Comparison of ENCODE assay signal across 9 mouse cellular contexts in genomic region chr2:154646634-154647033, GRCm38 (mm10). TPM values are rescaled to one million over a fixed set of nuclear protein-coding genes. Genes with fewer than 3 reads are reported as not detected.
DNase-seq lines count a peak whose midpoint lies in the region; ATAC-seq and TF ChIP-seq lines count a peak whose summit lies in the region.
"Had no signal": no experiment of that assay in that cellular context is flagged by ENCODE, and none has a peak within 500 bp of the region (broad histone marks: within the 10 kb centered on the region; RNA-seq: fewer than 3 reads in every experiment).

No protein-coding gene starts in this region.

- 84% methylated on average over 5 of the region's 5 CpGs for WGBS in limb, embryonic 10.5 days

- 0 out of 2 replicates have a peak, but pooled peaks cover 5% of the 10 kb centered on the region for H3K4me1 ChIP-seq in limb, embryonic 10.5 days

- no peak for DNase-seq in cerebellum, adult 9-11 months
- peak in 1 of 2 experiments; percentile 42 for DNase-seq in layer of hippocampus, adult 2 months (ENCODE audit: low spot score in 2 of 2)
- no peak for DNase-seq in layer of hippocampus, adult 9-11 months
- DNase-seq in MN1 (ENCODE audit: low spot score) = peak; percentile 43
- DNase-seq in kidney, postnatal 4 days = peak; percentile 44 to 54
- DNase-seq in limb, embryonic 10.5 days (ENCODE audit: low spot score) = no peak
- no peak for DNase-seq in left cerebral cortex, postnatal 10 days (ENCODE audit: extremely low spot score in 1 of 2, low spot score in 2 of 2)

- H3K4me3 ChIP-seq in layer of hippocampus, adult 2 months = no peak overlapping the region
- H3K4me3 ChIP-seq in limb, embryonic 10.5 days = no peak overlapping the region
- H3K4me3 ChIP-seq: erythroblast, embryonic 14.5 days had no signal

- no peaks in the 10 kb centered on the region for H3K27me3 ChIP-seq in limb, embryonic 10.5 days (ENCODE audit: low read depth, poor library complexity, severe bottlenecking)

- intact Hi-C loops in left cerebral cortex, postnatal 10 days (cut with DNase I) = loop anchor here (10.0 kb wide), 1 partner anchor 208 kb away; no protein-coding TSS in a partner anchor

- H3K9me3 ChIP-seq in limb, embryonic 10.5 days (replicated peaks) = no peaks in the 10 kb centered on the region

- TF ChIP-seq CTCF in layer of hippocampus, adult 2 months (conservative IDR thresholded peaks at IDR 0.05) = peak; percentile 81

- H3K27ac ChIP-seq in layer of hippocampus, adult 2 months = no peak overlapping the region
- no peak overlapping the region for H3K27ac ChIP-seq in limb, embryonic 10.5 days

- H3K36me3 ChIP-seq in limb, embryonic 10.5 days = peaks cover 35% of the 10 kb centered on the region

- 0 out of 2 replicates have a peak, but pooled peaks have one; percentile 36 for ATAC-seq in cerebellum, adult (ENCODE audit: insufficient number of reproducible peaks, low FRiP score, low TSS enrichment)

RNA-seq across cellular contexts. Expression of gene Chmp4b, which starts 4.9 kb away (rescaled TPM):
- 100 to 1,000 TPM; 206 to 215 TPM for total RNA-seq in layer of hippocampus, adult 2 months (2021)
- polyA plus RNA-seq in limb, embryonic 10.5 days (2016; fragmentation: Nextera tagmentation; extraction: Ambion mirVana) = 13.6 and 14.6 TPM in 2 replicates
- total RNA-seq in left cerebral cortex, postnatal 10 days (2021) = 100 to 1,000 TPM; 203 to 210 TPM

RNA-seq across cellular contexts. Expression of gene 4930519P11Rik, which starts 33.4 kb away (rescaled TPM):
- not detected for total RNA-seq in layer of hippocampus, adult 2 months (2021)
- 0.34 and 0.64 TPM in 2 replicates for polyA plus RNA-seq in limb, embryonic 10.5 days (2016; fragmentation: Nextera tagmentation; extraction: Ambion mirVana)
- not detected for total RNA-seq in left cerebral cortex, postnatal 10 days (2021)

RNA-seq across cellular contexts. Expression of gene Zfp341, which starts 33.5 kb away (rescaled TPM):
- 10 to 100 TPM in 1 of 2 experiments, 1 to 10 TPM in 1; 9.1 to 10.8 TPM for total RNA-seq in layer of hippocampus, adult 2 months (2021)
- polyA plus RNA-seq in limb, embryonic 10.5 days (2016; fragmentation: Nextera tagmentation; extraction: Ambion mirVana) = 1.1 TPM in 2 replicates
- 10 to 100 TPM; 14.3 to 14.7 TPM for total RNA-seq in left cerebral cortex, postnatal 10 days (2021)

RNA-seq across cellular contexts. Expression of gene Pxmp4, which starts 43.1 kb away (rescaled TPM):
- total RNA-seq in layer of hippocampus, adult 2 months (2021) = 10 to 100 TPM; 10.7 to 13.7 TPM
- 11.4 and 14.5 TPM in 2 replicates for polyA plus RNA-seq in limb, embryonic 10.5 days (2016; fragmentation: Nextera tagmentation; extraction: Ambion mirVana)
- total RNA-seq in left cerebral cortex, postnatal 10 days (2021) = 10 to 100 TPM; 17.4 to 18.6 TPM

Comparison
In these comparisons a context has a peak if more than half of its experiments do, and no peak if none do; other contexts are left out.
1. DNase-seq: peak in MN1 (single experiment) and kidney, postnatal 4 days (2 of 2); none in cerebellum, adult 9-11 months (single experiment), layer of hippocampus, adult 9-11 months (single experiment), limb, embryonic 10.5 days (single experiment) and left cerebral cortex, postnatal 10 days (0 of 2).